Comparison of ENCODE assay signal across 20 mouse cellular contexts in genomic region chr6:89563381-89563780, GRCm38 (mm10).
"Had no signal": no experiment of that assay in that cellular context is flagged by ENCODE, and none has a peak within 500 bp of the region (broad histone marks: within the 10 kb centered on the region; RNA-seq: fewer than 3 reads in every experiment).

No protein-coding gene starts in this region.

- H3K9ac ChIP-seq: liver, embryonic 12.5 days; liver, embryonic 14.5 days; lung, embryonic 14.5 days; midbrain, embryonic 13.5 days; midbrain, embryonic 15.5 days; neural tube, embryonic 13.5 days; neural tube, embryonic 15.5 days had no signal

- H3K27ac ChIP-seq: liver, embryonic 12.5 days; liver, embryonic 14.5 days; midbrain, embryonic 10.5 days; midbrain, embryonic 13.5 days; midbrain, embryonic 15.5 days; neural tube, embryonic 13.5 days; neural tube, embryonic 15.5 days had no signal

- H3K4me1 ChIP-seq: liver, embryonic 12.5 days had no signal

- H3K36me3 ChIP-seq: liver, embryonic 12.5 days; midbrain, embryonic 15.5 days; neural tube, embryonic 13.5 days had no signal

- ATAC-seq: liver, embryonic 12.5 days; midbrain, embryonic 13.5 days; midbrain, embryonic 15.5 days had no signal

- H3K4me3 ChIP-seq: liver, embryonic 12.5 days; midbrain, embryonic 10.5 days; midbrain, embryonic 13.5 days; midbrain, embryonic 15.5 days; myocyte; neural tube, embryonic 13.5 days; neural tube, embryonic 15.5 days had no signal

- H3K9me3 ChIP-seq: liver, embryonic 12.5 days; midbrain, embryonic 10.5 days; midbrain, embryonic 13.5 days; midbrain, embryonic 15.5 days; neural tube, embryonic 13.5 days; neural tube, embryonic 15.5 days had no signal

- DNase-seq: lung, adult 18-20 months; lung, postnatal 14 days; lung, postnatal 4 days; retina, postnatal 1 day; right cerebral cortex, adult 18-20 months; right cerebral cortex, postnatal 25 days; right cerebral cortex, postnatal 4 days; spleen, adult 18-20 months; thymus, adult 18-20 months; thymus, postnatal 14 days; thymus, postnatal 36 days had no signal

- H3K27me3 ChIP-seq: liver, embryonic 12.5 days; midbrain, embryonic 13.5 days; midbrain, embryonic 15.5 days; neural tube, embryonic 13.5 days; neural tube, embryonic 15.5 days had no signal

- H3K4me2 ChIP-seq: liver, embryonic 12.5 days; lung, embryonic 14.5 days; midbrain, embryonic 13.5 days; midbrain, embryonic 15.5 days; neural tube, embryonic 13.5 days; neural tube, embryonic 15.5 days had no signal
